Mouse (Mus musculus): Measurements from ENCODE around the gene Scgn. TPM values are rescaled to one million over a fixed set of nuclear protein-coding genes. Genes with fewer than 3 reads are reported as not detected.

Gene Scgn
- total and polyA plus RNA-seq, 2 experiments from 2014 or later, result 0.82 to 2.0 TPM

DNA sequence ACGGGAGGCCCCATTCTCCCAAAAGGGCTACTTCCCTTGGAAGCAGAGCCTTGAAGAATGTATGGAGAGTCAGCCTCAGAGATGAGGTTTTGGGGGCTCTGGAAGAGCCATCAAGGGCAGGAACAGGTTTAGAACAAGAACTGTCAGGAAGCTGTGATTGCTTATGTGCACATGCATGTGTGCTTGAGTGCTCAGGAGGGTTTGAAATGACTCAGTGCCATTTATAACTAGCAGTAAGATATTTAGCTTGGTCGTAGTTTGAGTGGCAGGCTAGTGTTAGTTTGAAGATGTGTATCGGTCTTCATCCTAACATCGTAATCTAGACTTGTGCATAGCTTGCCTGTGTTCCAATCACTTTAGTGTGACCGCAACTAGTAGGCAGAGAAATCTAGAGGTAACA lies 84.1 kb downstream of the Scgn start:
- DNase-seq (ENCODE audit: low spot score), result no peak
- Histone ChIP-seq H3K27me3 (ENCODE audit: insufficient read depth, low read length) (no peaks in the 10 kb centered on the region), H3K9ac (replicated peaks; ENCODE audit: low read length, poor library complexity, severe bottlenecking) (no peak overlapping the region), H3K27ac (ENCODE audit: low read depth, low read length) (no peak overlapping the region), H3K4me2 (ENCODE audit: low read depth, low read length, poor library complexity, severe bottlenecking) (no peak overlapping the region), H3K4me3 (ENCODE audit: low read depth, low read length) (no peak overlapping the region), H3K36me3 (ENCODE audit: insufficient read depth, low read length) (no peaks in the 10 kb centered on the region), H3K4me1 (ENCODE audit: insufficient read depth, low read length) (no peaks in the 10 kb centered on the region), H3K9me3 (ENCODE audit: low read length) (no peaks in the 10 kb centered on the region)
- ATAC-seq (ENCODE audit: low FRiP score), result no peak
- TF ChIP-seq CTCF (IDR thresholded peaks at IDR 0.05), result no peak
- 97% methylated on average over 5 of the region's 5 CpGs for WGBS

Small RNA genes within 50 kb of the gene (microRNA-seq; reads per million reads assigned to microRNA genes)
- gene Gm44344 (ENCODE audit: borderline number of aligned reads), result not detected

Other genes with a start within 250 kb of the Scgn start
- gene Hist1h3c, start 245.6 kb downstream of the Scgn start, total RNA-seq (2014; rRNA removed), result 206 and 420 TPM in 2 replicates
- not detected in 2 replicates for gene Hist1h3c, start 245.6 kb downstream of the Scgn start, polyA plus RNA-seq (2015; fragmentation: Nextera tagmentation; extraction: Ambion mirVana)
- gene Hist1h2bb, start 244.5 kb downstream of the Scgn start, total RNA-seq (2014; rRNA removed), result 491 and 821 TPM in 2 replicates
- 0.61 TPM in 1 of 2 replicates, not detected in the other for gene Hist1h2bb, start 244.5 kb downstream of the Scgn start, polyA plus RNA-seq (2015; fragmentation: Nextera tagmentation; extraction: Ambion mirVana)
- 98.5 and 290 TPM in 2 replicates for gene Hist1h2ab, start 240.1 kb downstream of the Scgn start, total RNA-seq (2014; rRNA removed)
- gene Hist1h2ab, start 240.1 kb downstream of the Scgn start, polyA plus RNA-seq (2015; fragmentation: Nextera tagmentation; extraction: Ambion mirVana), result 2.1 and 2.4 TPM in 2 replicates
- gene Hist1h3b, start 238.9 kb downstream of the Scgn start, total RNA-seq (2014; rRNA removed), result 124 and 290 TPM in 2 replicates
- gene Hist1h3b, start 238.9 kb downstream of the Scgn start, polyA plus RNA-seq (2015; fragmentation: Nextera tagmentation; extraction: Ambion mirVana), result 0.50 and 0.51 TPM in 2 replicates
- gene Hist1h4b, start 234.2 kb downstream of the Scgn start, total RNA-seq (2014; rRNA removed), result 143 and 315 TPM in 2 replicates
- gene Hist1h4b, start 234.2 kb downstream of the Scgn start, polyA plus RNA-seq (2015; fragmentation: Nextera tagmentation; extraction: Ambion mirVana), result 1.6 and 2.0 TPM in 2 replicates
- 171 and 405 TPM in 2 replicates for gene Hist1h4a, start 230.0 kb downstream of the Scgn start, total RNA-seq (2014; rRNA removed)
- gene Hist1h4a, start 230.0 kb downstream of the Scgn start, polyA plus RNA-seq (2015; fragmentation: Nextera tagmentation; extraction: Ambion mirVana), result not detected in 2 replicates
- 322 and 620 TPM in 2 replicates for gene Hist1h3a, start 228.8 kb downstream of the Scgn start, total RNA-seq (2014; rRNA removed)
- gene Hist1h3a, start 228.8 kb downstream of the Scgn start, polyA plus RNA-seq (2015; fragmentation: Nextera tagmentation; extraction: Ambion mirVana), result 0.99 and 1.4 TPM in 2 replicates
- gene Hist1h1a, start 227.5 kb downstream of the Scgn start, total RNA-seq (2014; rRNA removed), result 90.8 and 138 TPM in 2 replicates
- gene Hist1h1a, start 227.5 kb downstream of the Scgn start, polyA plus RNA-seq (2015; fragmentation: Nextera tagmentation; extraction: Ambion mirVana), result not detected in 2 replicates
- not detected in 2 replicates for gene Trim38, start 221.3 kb downstream of the Scgn start, total RNA-seq (2014; rRNA removed)
- gene Trim38, start 221.3 kb downstream of the Scgn start, polyA plus RNA-seq (2015; fragmentation: Nextera tagmentation; extraction: Ambion mirVana), result 0.10 TPM in 1 of 2 replicates, not detected in the other
- 0.11 TPM in 1 of 2 replicates, not detected in the other for gene Slc17a2, start 184.2 kb downstream of the Scgn start, total RNA-seq (2014; rRNA removed)
- not detected in 2 replicates for gene Slc17a2, start 184.2 kb downstream of the Scgn start, polyA plus RNA-seq (2015; fragmentation: Nextera tagmentation; extraction: Ambion mirVana)
- gene Slc17a3, start 151.8 kb downstream of the Scgn start, total RNA-seq (2014; rRNA removed), result 0.05 TPM in 1 of 2 replicates, not detected in the other
- gene Slc17a3, start 151.8 kb downstream of the Scgn start, polyA plus RNA-seq (2015; fragmentation: Nextera tagmentation; extraction: Ambion mirVana), result not detected in 2 replicates
- gene Slc17a1, start 123.5 kb downstream of the Scgn start, total RNA-seq (2014; rRNA removed), result not detected in 2 replicates
- gene Slc17a1, start 123.5 kb downstream of the Scgn start, polyA plus RNA-seq (2015; fragmentation: Nextera tagmentation; extraction: Ambion mirVana), result not detected in 2 replicates
- not detected in 2 replicates for gene Slc17a4, start 76.2 kb downstream of the Scgn start, total RNA-seq (2014; rRNA removed)
- not detected in 2 replicates for gene Slc17a4, start 76.2 kb downstream of the Scgn start, polyA plus RNA-seq (2015; fragmentation: Nextera tagmentation; extraction: Ambion mirVana)
- not detected in 2 replicates for gene Hist1h2ba, start 57.1 kb downstream of the Scgn start, total RNA-seq (2014; rRNA removed)
- not detected in 2 replicates for gene Hist1h2ba, start 57.1 kb downstream of the Scgn start, polyA plus RNA-seq (2015; fragmentation: Nextera tagmentation; extraction: Ambion mirVana)
- not detected in 2 replicates for gene Hist1h2aa, start 56.8 kb downstream of the Scgn start, total RNA-seq (2014; rRNA removed)
- not detected in 2 replicates for gene Hist1h2aa, start 56.8 kb downstream of the Scgn start, polyA plus RNA-seq (2015; fragmentation: Nextera tagmentation; extraction: Ambion mirVana)

All from midbrain, postnatal 0 days (tissue).